Mouse (Mus musculus): ENCODE results near the gene Col9a1. TPM values are rescaled to one million over a fixed set of nuclear protein-coding genes. Genes with fewer than 3 reads are reported as not detected.

Gene Col9a1
- polyA plus RNA-seq, 1 experiment, result not detected

DNA sequence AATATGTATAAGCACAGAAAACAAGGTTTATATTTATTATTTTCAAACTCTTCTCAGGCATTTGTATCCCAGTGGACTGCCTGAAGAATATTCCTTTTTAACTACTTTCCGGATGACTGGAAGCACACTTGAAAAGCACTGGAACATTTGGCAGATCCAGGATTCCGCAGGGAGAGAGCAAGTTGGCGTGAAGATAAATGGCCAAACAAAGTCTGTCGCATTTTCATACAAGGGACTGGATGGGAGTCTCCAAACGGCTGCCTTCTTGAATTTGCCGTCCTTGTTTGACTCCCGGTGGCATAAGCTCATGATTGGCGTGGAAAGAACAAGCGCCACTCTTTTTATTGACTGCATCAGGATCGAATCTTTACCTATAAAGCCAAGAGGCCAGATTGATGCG is 7.6 kb downstream of the Col9a1 start:
- H3K27me3 ChIP-seq (replicated peaks; ENCODE audit: control insufficient read depth, insufficient read depth, low read length), result no peaks in the 10 kb centered on the region
- no peak overlapping the region for H3K4me3 ChIP-seq (ENCODE audit: insufficient read depth, low read depth, low read length)
- TF ChIP-seq POLR2A (IDR thresholded peaks at IDR 0.05; ENCODE audit: low read depth, low read length) (no peak), CTCF (conservative IDR thresholded peaks at IDR 0.05; ENCODE audit: insufficient read depth, insufficient read length, low read depth, low read length) (no peak)
- H3K4me1 ChIP-seq (ENCODE audit: control insufficient read depth, insufficient read depth, low read length), result no peaks in the 10 kb centered on the region
- H3K36me3 ChIP-seq (ENCODE audit: control insufficient read depth, insufficient read depth, low read length), result no peaks in the 10 kb centered on the region
- no peak overlapping the region for H3K27ac ChIP-seq (ENCODE audit: insufficient read depth, low read depth, low read length)
- DNase-seq, result no peak
- 73% methylated on average over 11 of the region's 11 CpGs for WGBS

DNA sequence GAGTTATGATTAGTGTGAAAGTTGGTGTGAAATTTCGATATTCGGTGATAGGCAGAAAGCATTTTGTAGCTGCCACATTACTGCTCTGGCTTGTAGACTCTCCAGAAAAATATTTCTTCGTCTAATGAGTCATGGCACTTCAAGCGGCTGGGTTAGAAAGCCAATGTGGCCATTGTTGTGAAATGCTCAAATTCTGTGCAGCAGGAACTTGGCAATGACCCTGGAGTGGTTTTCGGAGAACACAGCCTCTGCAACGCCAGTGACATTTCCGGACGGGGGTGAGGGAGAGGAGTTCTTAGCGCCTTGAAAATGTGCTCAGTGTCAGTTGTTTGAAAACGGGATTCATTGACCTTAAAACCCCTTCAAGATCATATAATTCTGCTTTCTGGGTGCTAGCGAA is 9.6 kb downstream of the Col9a1 start:
- DNase-seq, result no peak
- WGBS, result 72% methylated on average over 11 of the region's 11 CpGs
- H3K27me3 ChIP-seq (replicated peaks; ENCODE audit: control insufficient read depth, insufficient read depth, low read length), result no peaks in the 10 kb centered on the region
- no peak overlapping the region for H3K4me3 ChIP-seq (ENCODE audit: insufficient read depth, low read depth, low read length)
- no peaks in the 10 kb centered on the region for H3K4me1 ChIP-seq (ENCODE audit: control insufficient read depth, insufficient read depth, low read length)
- no peaks in the 10 kb centered on the region for H3K36me3 ChIP-seq (ENCODE audit: control insufficient read depth, insufficient read depth, low read length)
- H3K27ac ChIP-seq (ENCODE audit: insufficient read depth, low read depth, low read length), result no peak overlapping the region
- no peak for TF ChIP-seq CTCF (conservative IDR thresholded peaks at IDR 0.05; ENCODE audit: insufficient read depth, insufficient read length, low read depth, low read length)
- TF ChIP-seq POLR2A (IDR thresholded peaks at IDR 0.05; ENCODE audit: low read depth, low read length), result no peak

DNA sequence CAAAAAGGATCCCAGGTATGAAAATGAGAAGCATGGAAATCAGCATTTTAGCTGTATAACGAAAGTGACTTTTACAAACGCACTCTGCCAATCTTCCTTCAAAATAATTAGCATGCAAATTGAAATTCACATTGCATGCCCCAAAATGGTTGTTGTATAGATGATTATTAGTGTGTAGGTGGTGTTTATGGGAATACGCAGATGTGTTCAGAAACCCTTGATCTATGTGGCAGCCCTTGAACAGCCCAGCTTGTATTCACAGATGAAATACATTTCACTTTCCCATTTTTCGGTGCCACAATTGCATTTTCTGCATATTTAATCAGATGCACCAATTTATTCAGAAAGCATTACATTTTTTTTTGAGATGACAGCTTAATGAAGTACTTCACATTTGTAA is 14.3 kb downstream of the Col9a1 start:
- Histone ChIP-seq H3K27me3 (replicated peaks; ENCODE audit: control insufficient read depth, insufficient read depth, low read length) (no peaks in the 10 kb centered on the region), H3K27ac (ENCODE audit: insufficient read depth, low read depth, low read length) (no peak overlapping the region), H3K36me3 (ENCODE audit: control insufficient read depth, insufficient read depth, low read length) (no peaks in the 10 kb centered on the region), H3K4me3 (ENCODE audit: insufficient read depth, low read depth, low read length) (no peak overlapping the region), H3K4me1 (ENCODE audit: control insufficient read depth, insufficient read depth, low read length) (no peaks in the 10 kb centered on the region)
- DNase-seq, result no peak
- TF ChIP-seq CTCF (conservative IDR thresholded peaks at IDR 0.05; ENCODE audit: insufficient read depth, insufficient read length, low read depth, low read length), result no peak
- TF ChIP-seq POLR2A (IDR thresholded peaks at IDR 0.05; ENCODE audit: low read depth, low read length), result no peak
- WGBS, result 89% methylated on average over 4 of the region's 4 CpGs

DNA sequence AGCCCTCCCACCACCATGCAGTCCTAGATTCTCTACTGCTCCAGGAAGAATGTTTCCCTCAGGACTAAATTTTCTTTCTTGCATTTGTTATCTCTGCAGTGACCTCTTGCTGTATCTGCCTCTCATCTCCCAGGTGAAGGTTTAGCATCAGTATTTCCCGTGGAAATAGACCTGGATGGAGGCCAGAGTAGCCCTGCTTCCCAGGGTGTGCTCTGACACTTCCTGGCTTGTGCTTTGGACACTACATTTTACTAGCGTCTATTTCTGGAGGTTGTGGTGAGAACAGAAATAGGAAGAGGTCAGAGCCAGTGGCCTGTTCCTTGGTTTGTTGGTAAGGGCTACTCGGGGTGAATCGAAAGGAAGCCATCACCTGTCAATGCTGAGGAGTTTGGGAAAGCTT is 16.7 kb downstream of the Col9a1 start:
- Histone ChIP-seq H3K27ac (ENCODE audit: insufficient read depth, low read depth, low read length) (no peak overlapping the region), H3K4me3 (ENCODE audit: insufficient read depth, low read depth, low read length) (no peak overlapping the region), H3K27me3 (replicated peaks; ENCODE audit: control insufficient read depth, insufficient read depth, low read length) (no peaks in the 10 kb centered on the region), H3K4me1 (ENCODE audit: control insufficient read depth, insufficient read depth, low read length) (no peaks in the 10 kb centered on the region), H3K36me3 (ENCODE audit: control insufficient read depth, insufficient read depth, low read length) (no peaks in the 10 kb centered on the region)
- TF ChIP-seq POLR2A (IDR thresholded peaks at IDR 0.05; ENCODE audit: low read depth, low read length) (no peak), CTCF (conservative IDR thresholded peaks at IDR 0.05; ENCODE audit: insufficient read depth, insufficient read length, low read depth, low read length) (no peak)
- DNase-seq, result peak; percentile 1
- 48% methylated on average over 4 of the region's 4 CpGs for WGBS

DNA sequence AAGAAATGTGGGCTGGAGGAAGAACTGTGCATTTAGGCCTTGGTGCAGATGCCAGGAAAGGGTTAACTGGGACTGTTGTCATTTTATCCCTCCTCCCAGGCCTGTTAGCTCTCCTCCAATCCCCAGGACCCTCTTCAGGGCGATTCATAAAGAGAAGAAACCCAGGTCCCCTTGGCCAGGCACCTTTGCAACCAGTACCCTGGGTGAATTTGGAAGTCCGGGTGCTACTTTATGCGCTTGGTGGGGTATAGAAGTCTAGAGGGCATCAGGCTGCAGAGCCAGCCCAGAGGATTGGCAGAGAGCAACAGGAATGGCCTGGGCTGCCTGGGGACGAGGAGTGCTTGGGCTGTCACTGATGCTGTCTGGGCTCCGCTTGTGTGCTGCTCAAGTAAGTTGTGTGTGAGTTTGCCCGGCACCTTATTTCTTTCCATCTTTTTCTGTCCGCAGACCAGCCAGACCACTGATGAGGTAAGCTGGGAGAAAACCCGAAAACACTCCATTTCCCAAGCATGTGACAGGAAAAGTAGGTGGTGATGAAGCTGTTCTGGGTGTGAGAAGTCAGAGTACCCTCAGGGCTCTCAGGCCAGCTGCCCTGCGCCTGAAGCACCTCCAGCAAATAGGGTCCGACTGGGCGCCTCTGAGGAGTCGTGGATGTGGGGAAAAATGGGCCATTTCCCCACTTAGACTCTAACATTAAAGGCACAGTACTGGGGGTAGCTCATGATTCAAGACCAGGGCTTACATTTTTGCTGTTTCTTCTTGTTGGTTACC is 17.8 kb downstream of the Col9a1 start:
- no peak for DNase-seq
- no peaks in the 10 kb centered on the region for H3K36me3 ChIP-seq (ENCODE audit: control insufficient read depth, insufficient read depth, low read length)
- TF ChIP-seq POLR2A (IDR thresholded peaks at IDR 0.05; ENCODE audit: low read depth, low read length), result no peak
- TF ChIP-seq CTCF (conservative IDR thresholded peaks at IDR 0.05; ENCODE audit: insufficient read depth, insufficient read length, low read depth, low read length), result no peak
- WGBS, result 29% methylated on average over 12 of the region's 12 CpGs
- H3K4me1 ChIP-seq (ENCODE audit: control insufficient read depth, insufficient read depth, low read length), result no peaks in the 10 kb centered on the region
- no peak overlapping the region for H3K27ac ChIP-seq (ENCODE audit: insufficient read depth, low read depth, low read length)
- H3K27me3 ChIP-seq (replicated peaks; ENCODE audit: control insufficient read depth, insufficient read depth, low read length), result no peaks in the 10 kb centered on the region
- H3K4me3 ChIP-seq (ENCODE audit: insufficient read depth, low read depth, low read length), result no peak overlapping the region

DNA sequence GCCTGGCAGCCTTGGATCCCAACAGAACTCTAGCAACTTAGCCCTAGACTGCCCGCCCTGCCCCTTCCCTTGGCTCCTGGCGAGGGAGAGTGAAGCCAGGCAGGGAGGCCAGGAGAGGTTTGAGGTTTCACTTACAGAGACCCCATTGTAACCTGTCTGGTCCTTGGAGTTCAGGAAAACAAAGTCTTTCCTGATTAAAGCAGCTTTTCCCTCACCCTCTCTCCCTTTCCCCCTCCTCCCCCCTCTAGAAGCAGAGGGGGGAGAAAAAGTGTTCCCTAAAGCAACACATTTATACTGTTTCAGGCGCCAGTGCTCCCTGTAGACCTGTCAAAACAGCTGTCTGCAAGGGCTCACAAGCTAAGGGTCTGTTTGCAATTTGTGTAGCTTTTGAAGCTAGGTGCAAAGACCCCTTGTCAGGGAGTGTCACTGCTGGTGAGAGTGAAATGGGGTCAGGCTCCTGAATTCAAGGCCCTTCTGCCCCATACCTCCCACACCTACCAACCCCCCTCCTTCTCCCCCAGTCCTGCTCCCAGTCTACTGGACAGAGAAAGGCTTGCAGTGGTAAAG is 18.6 kb downstream of the Col9a1 start:
- DNase-seq, result no peak
- TF ChIP-seq POLR2A (IDR thresholded peaks at IDR 0.05; ENCODE audit: low read depth, low read length) (no peak), CTCF (conservative IDR thresholded peaks at IDR 0.05; ENCODE audit: insufficient read depth, insufficient read length, low read depth, low read length) (no peak)
- H3K36me3 ChIP-seq (ENCODE audit: control insufficient read depth, insufficient read depth, low read length), result no peaks in the 10 kb centered on the region
- no peaks in the 10 kb centered on the region for H3K4me1 ChIP-seq (ENCODE audit: control insufficient read depth, insufficient read depth, low read length)
- H3K27ac ChIP-seq (ENCODE audit: insufficient read depth, low read depth, low read length), result no peak overlapping the region
- H3K27me3 ChIP-seq (replicated peaks; ENCODE audit: control insufficient read depth, insufficient read depth, low read length), result no peaks in the 10 kb centered on the region
- WGBS, result 37% methylated on average over 3 of the region's 3 CpGs
- H3K4me3 ChIP-seq (ENCODE audit: insufficient read depth, low read depth, low read length), result no peak overlapping the region

DNA sequence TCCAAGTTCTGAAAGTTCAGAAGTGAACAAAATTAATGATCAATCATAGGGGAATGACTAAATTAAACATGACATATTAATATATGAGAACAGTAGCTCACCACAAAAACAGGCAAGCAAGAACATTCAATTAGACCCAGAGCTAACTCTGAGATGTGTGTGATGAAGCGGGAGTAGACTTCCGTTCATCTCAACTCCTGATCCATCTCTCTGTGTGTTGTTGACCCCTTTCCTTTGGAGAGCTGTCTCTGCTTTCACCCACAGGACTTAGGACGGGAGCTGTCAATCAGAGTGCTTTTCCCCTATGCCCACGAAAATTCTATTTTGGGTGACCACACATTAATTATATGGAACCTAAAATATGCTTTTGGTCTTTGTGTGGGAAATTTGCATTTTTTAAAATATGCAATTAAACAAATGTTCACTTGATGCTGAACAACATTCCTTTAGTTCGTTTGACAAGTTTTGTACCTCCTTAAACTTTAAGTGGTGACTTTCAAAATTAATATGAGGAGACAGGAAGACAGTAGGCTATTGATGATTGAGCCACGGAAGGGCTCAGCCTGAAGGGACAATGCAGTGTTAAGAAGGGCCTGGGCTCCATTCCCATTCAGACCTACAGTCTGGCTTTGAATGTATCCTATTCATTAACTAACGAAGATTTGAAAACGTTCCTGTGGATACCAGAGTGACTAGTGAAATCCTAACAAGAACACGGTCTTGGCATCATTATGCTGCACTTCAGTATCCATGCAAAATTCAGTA is 34.4 kb downstream of the Col9a1 start:
- Histone ChIP-seq H3K27me3 (replicated peaks; ENCODE audit: control insufficient read depth, insufficient read depth, low read length) (no peaks in the 10 kb centered on the region), H3K4me1 (ENCODE audit: control insufficient read depth, insufficient read depth, low read length) (peaks cover 3% of the 10 kb centered on the region; the same call in 1 of the 2 replicates), H3K4me3 (ENCODE audit: insufficient read depth, low read depth, low read length) (no peak overlapping the region), H3K36me3 (ENCODE audit: control insufficient read depth, insufficient read depth, low read length) (no peaks in the 10 kb centered on the region), H3K27ac (ENCODE audit: insufficient read depth, low read depth, low read length) (peak overlapping the region; percentile 64)
- WGBS, result 59% methylated on average over 9 of the region's 9 CpGs
- TF ChIP-seq POLR2A (IDR thresholded peaks at IDR 0.05; ENCODE audit: low read depth, low read length) (no peak), CTCF (conservative IDR thresholded peaks at IDR 0.05; ENCODE audit: insufficient read depth, insufficient read length, low read depth, low read length) (no peak)
- no peak for DNase-seq
